Mouse (Mus musculus): ENCODE data around the gene Pitpnm2.

- TF ChIP-seq CTCF (IDR thresholded peaks at IDR 0.05; ENCODE audit: low read depth, low read length): no peak
- no peak for TF ChIP-seq POLR2A (IDR thresholded peaks at IDR 0.05; ENCODE audit: extremely low read depth, insufficient read depth, low read length)
Observed at GRCm38 (mm10) chr5:124225891-124226290, 23.7 kb downstream of the Pitpnm2 start.
